ENCODE assay signal across 8 mouse cellular contexts in genomic region chr6:54162786-54163185, GRCm38 (mm10).
A peak's percentile ranks its signal among the peaks of the same experiment; 100 is the strongest.
DNase-seq lines count a peak whose midpoint lies in the region; ATAC-seq lines count a peak whose summit lies in the region.

No protein-coding gene starts in this region.

- H3K27me3 ChIP-seq in heart, embryonic 12.5 days (replicated peaks): no peaks in the 10 kb centered on the region
- no peaks in the 10 kb centered on the region for H3K27me3 ChIP-seq in hindbrain, embryonic 16.5 days (replicated peaks; ENCODE audit: control insufficient read depth, insufficient read depth, low read length)

- H3K4me1 ChIP-seq in heart, embryonic 12.5 days (replicated peaks): peaks cover 12% of the 10 kb centered on the region
- H3K4me1 ChIP-seq in hindbrain, embryonic 16.5 days (ENCODE audit: control insufficient read depth, insufficient read depth, low read depth, low read length): no peaks in the 10 kb centered on the region

- H3K36me3 ChIP-seq in heart, embryonic 12.5 days: no peaks in the 10 kb centered on the region
- H3K36me3 ChIP-seq in hindbrain, embryonic 16.5 days (ENCODE audit: control insufficient read depth, insufficient read depth, low read length): no peaks in the 10 kb centered on the region

- ATAC-seq in heart, embryonic 12.5 days (ENCODE audit: insufficient number of reproducible peaks, low FRiP score): no peak
- ATAC-seq in hindbrain, embryonic 16.5 days: no peak

- H3K9me3 ChIP-seq in heart, embryonic 12.5 days (replicated peaks): no peaks in the 10 kb centered on the region
- H3K9me3 ChIP-seq in hindbrain, embryonic 16.5 days (ENCODE audit: control insufficient read depth, low read length): no peaks in the 10 kb centered on the region

- WGBS in heart, embryonic 12.5 days: 77% methylated on average over 9 of the region's 9 CpGs
- WGBS in hindbrain, embryonic 16.5 days: 73% methylated on average over 9 of the region's 9 CpGs

- no peak overlapping the region for H3K4me3 ChIP-seq in heart, embryonic 12.5 days
- no peak overlapping the region for H3K4me3 ChIP-seq in hindbrain, embryonic 16.5 days (ENCODE audit: low read length)

- H3K9ac ChIP-seq in heart, embryonic 12.5 days: no peak overlapping the region
- no peak overlapping the region for H3K9ac ChIP-seq in hindbrain, embryonic 16.5 days (ENCODE audit: low read depth, low read length)

- H3K4me2 ChIP-seq in heart, embryonic 12.5 days: no peak overlapping the region
- no peak overlapping the region for H3K4me2 ChIP-seq in hindbrain, embryonic 16.5 days (ENCODE audit: low read length)

- intact Hi-C loops in heart, postnatal 14 days (cut with DNase I): loop anchor here (5.0 kb wide), 2 partner anchors 195 to 380 kb away; no protein-coding TSS in a partner anchor

- H3K27ac ChIP-seq in heart, embryonic 12.5 days (ENCODE audit: poor library complexity, severe bottlenecking): no peak overlapping the region
- no peak overlapping the region for H3K27ac ChIP-seq in hindbrain, embryonic 16.5 days (ENCODE audit: low read depth, low read length)

- DNase-seq in heart, adult 11 months: peak; percentile 97
- DNase-seq in CD4-positive helper T cell, adult 2 months (ENCODE audit: low read depth, low spot score): peak; percentile 76
- peak; percentile 14 to 20 for DNase-seq in heart, postnatal 14 days
- DNase-seq in lung, postnatal 4 days: peak; percentile 58 to 71
- DNase-seq in thymus, postnatal 0 days (ENCODE audit: low spot score): peak; percentile 62
- DNase-seq in ovary, postnatal 10 days (ENCODE audit: low spot score): no peak
